Mouse (Mus musculus) liver, adult 2 months (tissue): ENCODE results near the gene B230118H07Rik.

Experiments
- CTCF ChIP-seq: fragments of 200-500 bp; IDR thresholded peaks from 2 replicates; pipeline ENCODE4 v1.5.1; 2011; ENCODE audit warnings: low read depth, low read length, control low read depth
- POLR2A ChIP-seq: fragments of 200-500 bp; IDR thresholded peaks from 2 replicates; pipeline ENCODE4 v1.6.1; 2011; ENCODE audit warnings: low read length, control low read depth; ENCODE audit not compliant: insufficient read depth; ENCODE audit errors: extremely low read depth

GRCm38 (mm10) chr2:101618373-101618772 is 31.0 kb downstream of the B230118H07Rik start:
- TF ChIP-seq CTCF (no peak), POLR2A (no peak)
